Mouse (Mus musculus) monocyte, adult 5-6 weeks (primary cell): ENCODE measurements around the gene Wnt9a. TPM values are rescaled to one million over a fixed set of nuclear protein-coding genes. Genes with fewer than 3 reads are reported as not detected.
A peak's percentile ranks its signal among the peaks of the same experiment; 100 is the strongest.
"Not testable (repeated sequence)": the region's sequence is repeated elsewhere in the genome, so short reads cannot be mapped to it uniquely, and the experiment has no call there.

Source experiments
- ATAC-seq: fragments of 153-309, 156-312 bp; replicated peaks from 2 replicates; pipeline ENCODE4 v1.8.0; 2017; ENCODE audit warnings: mild to moderate bottlenecking; ENCODE audit not compliant: low TSS enrichment, insufficient number of reproducible peaks, severe bottlenecking, poor library complexity, low FRiP score
- total RNA-seq: library from RNA; stranded (forward); fragments of 200-1000, 200-491, 200-594 nt; gene quantifications from 3 replicates; pipeline ENCODE4 v1.2.3, GENCODE M21; 2017

Wnt9a gene
- total RNA-seq, 1 experiment from 2014 or later = not detected

DNA sequence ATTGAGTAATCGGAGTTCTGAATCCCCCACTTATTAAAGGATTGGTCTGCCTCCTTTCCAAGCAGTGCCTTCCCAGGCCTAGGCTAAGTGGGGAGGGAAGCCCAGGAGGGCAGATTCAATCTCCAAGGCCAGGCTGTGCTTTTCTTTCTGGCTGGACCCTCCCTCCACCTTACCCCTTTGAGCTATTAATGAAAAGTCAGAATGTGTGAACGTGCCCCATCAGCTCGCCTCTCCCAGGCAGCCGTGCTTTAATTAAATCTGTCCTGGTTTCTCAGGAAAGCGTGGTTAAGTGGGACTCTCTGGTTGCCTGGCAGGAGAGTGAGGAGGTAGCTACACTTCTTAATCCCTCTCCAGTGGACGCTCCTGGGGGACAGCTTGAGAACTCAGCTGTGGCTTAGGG is 22.9 kb downstream of the Wnt9a start:
- ATAC-seq = no peak

DNA sequence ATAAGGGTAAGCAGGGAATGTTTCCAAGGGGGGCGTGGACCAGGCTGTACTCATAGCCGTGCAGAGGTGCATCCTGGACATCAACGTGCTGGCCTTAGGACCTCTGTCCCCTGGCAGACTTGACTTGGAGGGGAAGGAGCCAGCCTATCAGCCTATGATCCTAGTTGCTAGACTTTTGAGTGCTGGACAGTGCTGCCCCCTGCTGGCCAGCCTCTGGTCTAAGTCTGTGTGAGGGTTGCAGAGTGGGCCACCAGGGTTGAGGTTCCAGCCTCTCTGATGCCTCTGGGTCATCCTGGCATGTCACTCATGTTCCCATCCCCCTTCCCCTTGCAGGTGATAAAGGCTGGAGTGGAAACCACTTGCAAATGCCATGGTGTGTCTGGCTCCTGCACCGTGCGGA is 23.8 kb downstream of the Wnt9a start:
- peak; percentile 49; the same call in 1 of the 2 replicates for ATAC-seq

DNA sequence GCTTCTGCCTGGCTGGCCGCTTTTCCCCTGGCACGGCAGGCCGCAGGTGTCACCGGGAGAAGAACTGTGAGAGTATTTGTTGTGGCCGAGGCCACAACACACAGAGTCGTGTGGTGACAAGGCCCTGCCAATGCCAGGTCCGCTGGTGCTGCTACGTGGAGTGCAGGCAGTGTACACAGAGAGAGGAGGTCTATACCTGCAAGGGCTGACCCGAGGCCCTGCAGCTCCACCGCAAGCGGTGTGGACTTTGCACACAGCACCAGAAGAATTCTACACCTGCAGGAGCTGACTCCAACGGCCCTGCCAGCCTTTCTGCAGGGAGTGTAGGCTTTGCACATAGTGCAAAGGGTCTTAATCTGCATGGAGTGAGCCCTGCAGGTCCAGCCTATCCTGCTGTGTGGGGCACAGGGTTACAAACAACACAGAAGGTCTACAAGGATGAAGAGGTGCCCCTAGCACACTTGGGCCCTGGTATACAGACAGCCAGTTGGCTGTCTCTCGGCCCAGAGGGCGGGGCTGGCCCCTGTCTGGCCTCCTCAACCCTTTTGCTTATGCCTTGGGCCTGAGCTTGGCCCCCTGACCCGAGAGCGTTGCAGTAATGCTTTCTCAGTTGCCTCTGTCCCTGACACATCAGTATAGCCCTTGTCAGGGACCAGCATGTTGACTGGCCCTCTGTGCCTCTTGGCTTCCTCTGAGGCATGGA is 24.6 kb downstream of the Wnt9a start:
- ATAC-seq = no peak

DNA sequence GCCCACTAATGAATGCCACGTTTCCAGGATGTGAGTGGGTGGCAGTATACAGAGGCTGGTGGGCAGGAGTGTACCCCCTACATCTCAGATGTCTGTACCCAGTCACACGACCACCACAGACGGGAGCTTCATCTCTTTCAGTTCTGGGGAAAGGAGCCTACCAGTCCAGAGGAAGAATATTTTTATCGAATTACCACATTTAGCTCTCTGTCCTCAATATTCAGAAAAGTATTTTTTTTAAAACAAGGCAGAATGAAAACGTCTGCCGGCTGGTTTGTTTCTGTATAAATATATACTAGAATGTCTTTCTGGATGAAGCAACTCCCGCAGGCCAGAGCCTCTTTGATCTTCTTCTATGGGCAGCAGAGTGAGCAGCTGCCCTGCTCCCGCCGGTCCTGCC is 26.2 kb downstream of the Wnt9a start:
- ATAC-seq = no peak

DNA sequence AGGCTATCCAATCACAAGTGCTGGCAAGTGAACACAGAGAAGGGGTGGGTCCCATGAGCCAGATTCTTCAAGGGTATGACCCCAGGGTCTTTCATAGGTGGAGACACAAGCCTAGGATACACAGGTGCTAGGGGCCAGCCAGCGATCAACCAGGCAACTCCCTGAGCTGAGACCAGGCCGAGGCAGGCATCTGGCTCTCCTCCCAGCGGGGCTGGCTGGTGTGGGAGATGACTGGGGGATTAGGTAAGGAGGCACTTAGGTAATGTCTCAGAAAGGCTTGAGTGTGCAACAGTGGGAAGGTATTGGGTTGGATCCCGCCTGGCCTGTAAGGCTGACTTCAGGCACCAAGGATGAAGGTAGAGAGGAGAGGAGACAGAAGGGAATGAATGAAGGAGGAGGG is 28.4 kb downstream of the Wnt9a start:
- no peak for ATAC-seq

DNA sequence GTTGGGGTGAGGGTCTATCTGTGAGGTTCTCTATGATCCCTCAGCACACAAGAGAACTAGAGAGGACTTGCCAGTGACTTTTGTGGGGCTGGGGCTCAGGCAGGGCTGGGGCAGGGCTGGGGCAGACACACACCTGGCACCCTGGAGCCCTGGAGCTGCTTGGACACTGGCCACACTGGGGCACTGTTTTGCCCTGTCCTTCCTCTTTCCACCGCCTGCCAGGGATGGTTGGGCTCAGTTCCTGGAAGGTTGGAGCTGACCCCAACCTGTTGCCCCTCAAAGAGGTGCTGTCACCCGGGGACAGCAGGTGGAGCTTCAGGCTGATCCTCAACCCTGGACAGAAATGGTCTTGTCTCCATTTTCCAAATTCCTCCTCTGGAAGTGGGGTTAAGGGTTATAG is 29.2 kb downstream of the Wnt9a start:
- ATAC-seq = no peak

DNA sequence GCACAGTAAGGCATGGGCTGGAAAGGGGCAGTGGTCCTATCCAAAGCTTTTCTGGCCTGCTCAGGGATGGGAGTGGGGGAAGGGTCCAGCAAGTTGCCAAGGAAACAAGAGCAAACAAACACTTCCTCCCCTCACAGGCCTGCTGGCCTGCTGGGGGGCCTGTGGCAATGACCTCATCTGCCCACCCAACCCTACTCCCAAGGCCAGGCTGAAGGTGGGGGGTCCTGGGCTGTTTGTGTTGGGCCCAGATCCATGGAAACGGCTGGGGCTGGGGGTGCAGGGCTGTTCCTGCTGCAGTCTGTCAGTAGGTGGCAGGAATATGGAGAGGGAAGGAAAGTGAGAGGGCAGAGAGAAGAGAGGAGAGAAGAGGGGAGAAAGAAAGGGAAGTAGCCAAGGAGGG is 29.7 kb downstream of the Wnt9a start:
- no peak for ATAC-seq

DNA sequence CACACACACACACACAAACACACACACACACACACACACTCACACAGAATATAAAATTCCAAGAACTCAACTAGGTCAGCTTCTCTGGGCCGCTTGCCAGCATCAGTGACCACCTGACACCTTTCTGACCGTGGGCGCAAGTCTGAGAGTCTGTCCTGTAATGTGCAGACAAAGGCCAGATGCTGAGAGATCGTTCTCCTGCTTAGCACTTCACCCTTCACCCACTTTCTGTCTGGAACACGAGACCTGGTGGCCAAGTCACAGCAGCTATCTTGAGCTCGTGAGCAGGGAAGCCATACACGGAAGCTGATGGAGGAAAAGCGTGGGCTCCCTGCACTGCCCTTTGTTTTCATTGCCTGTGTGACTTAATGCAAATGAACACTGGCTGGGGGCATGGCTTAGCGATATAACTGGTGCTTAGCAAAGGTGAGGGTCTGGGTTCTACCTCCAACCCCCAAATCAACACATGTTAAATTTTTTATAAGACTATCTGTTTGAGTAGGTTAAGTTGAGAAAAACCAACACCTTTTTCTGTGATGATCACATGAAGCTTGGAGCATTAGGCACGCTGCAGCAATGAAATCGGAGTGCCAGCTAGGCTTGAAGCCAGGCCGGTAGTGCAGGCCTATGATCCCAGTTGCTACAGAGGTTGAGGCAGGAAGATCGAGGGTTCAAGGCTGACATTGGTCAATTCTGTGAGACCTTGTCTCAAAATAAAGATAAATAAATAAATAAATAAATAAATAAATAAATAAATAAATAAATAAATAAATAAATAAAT is 31.4 kb downstream of the Wnt9a start:
- ATAC-seq = no peak

DNA sequence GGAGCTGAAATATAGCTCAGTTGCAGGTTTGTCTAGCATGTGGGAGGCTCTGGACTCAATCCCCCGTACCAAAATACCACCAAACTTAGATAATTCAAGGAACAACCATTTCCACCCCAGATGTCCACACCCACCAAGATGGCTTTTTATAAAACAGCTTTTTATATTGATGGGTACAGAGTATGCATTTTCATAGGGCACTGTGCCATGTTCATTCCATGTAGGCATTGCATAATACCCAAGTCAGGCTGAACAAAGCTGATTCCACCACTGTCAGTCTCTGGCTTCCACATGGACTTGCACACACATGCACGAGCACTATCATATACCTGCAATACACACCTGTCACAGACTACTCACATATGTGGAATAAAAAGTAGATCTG is 32.0 kb downstream of the Wnt9a start:
- ATAC-seq = no peak

DNA sequence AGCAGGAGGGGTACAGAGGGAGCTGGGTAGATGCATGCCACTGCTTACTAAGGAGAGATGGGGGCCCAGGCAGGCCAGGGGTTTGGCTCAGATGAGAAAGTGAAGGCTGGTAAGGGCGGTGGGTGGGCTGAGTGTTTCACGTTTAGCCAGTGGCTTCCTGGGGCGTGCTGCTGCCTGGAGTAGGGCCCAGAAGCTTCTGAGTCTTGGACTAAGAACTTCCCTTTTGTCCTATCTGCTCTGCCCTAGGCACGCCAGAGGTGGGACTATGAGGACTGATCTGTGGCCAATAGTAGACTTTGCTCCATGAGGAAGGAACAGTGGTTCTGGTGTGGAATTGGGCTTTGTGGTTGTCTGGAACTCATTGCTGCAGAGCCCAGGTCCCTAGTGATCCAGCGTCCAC is 36.2 kb downstream of the Wnt9a start:
- no peak for ATAC-seq

DNA sequence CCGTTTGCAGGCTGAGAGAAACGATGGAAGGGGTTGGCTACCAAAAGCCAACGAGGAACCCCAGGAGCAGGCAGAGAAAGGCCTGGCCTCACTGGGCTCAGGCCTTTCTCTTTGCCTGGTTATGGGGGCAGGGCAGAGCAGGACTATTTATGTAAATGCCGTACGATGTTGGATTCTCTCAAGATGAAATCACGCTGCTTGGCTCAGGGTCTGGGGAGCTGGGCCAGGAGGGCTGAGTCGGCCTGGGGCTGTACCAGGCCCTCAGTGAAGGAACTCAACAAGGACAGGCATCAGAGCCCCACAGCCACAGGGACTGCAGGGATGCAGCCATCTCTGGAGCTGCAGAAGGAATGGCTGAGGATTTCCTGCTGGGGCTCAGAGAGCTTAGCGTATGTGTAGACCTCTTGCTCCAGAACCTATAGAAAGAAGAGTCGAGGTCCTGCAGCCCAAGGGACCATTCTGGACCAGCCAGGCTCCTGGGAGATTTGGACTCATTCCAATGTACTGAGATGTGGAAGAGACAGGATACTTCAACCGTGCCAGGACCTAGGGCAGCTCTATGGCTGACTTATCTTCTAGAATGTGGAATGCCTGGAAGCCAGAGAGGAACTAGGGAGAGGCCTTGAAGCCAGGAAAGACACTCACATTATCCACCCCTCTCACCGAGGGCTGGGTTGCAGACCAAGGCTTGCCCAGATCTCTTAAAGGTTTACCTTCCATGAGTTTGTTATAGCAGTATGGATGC is 39.6 kb downstream of the Wnt9a start:
- ATAC-seq = no peak

DNA sequence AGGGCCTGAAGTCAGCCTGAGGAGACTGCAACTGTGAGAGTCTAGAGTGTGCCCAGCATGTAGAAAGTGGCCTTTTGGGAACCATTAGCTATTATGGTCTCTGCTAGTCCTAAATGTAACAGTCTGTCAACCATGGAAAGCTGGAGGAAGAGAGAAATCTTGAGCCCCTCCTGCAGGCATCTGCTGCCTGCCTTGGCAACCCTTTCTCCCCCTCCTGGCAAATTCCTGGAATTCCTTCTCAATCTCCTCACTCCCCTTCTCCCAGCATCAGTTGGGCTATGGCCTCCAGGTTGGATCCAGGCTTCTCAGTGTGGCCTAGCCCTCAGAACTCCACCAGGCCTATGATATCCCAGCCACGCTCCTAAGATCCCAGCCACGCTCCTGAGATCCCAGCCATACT is 43.6 kb downstream of the Wnt9a start:
- no peak for ATAC-seq

DNA sequence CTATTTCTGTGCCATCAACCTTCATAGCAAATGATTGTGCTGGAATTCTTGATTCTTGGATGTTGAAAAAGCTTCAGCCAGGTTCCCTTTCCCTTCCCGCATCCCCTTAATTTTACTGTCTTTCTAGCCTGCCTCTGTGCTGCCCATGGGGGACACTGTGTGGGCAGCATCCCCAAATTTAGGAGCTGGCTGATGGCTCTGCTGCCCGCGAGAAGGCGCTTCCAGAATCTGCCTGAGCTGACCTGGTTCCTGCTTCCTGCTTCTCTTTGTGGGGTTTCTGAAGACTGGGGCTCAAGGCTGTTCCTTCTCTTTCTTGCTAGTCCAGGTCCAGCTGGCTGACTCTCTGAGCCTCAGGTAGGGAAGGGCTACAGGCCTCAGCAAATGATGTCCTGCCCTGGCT is 48.1 kb downstream of the Wnt9a start:
- ATAC-seq = no peak

DNA sequence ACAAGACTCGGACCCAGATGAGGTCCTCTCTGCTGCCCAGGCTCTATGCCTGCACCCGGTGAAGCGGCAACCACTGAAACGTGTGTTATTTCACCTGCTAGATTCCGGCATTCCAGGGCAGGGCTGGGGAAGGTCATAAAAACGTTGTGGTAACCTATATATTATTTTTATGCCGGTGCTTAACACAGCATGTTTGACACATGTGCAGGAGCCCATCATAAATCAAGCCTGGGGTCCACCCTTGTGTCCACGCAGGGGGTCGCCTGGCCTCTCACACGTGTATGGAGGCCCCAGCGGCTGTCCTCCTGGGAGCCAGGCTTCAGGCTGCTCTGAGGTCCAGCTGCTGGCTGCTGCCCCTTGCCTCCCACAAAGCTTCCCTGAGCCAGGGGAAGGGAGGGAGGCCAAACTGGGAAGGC is 50.2 kb downstream of the Wnt9a start:
- ATAC-seq = no peak

DNA sequence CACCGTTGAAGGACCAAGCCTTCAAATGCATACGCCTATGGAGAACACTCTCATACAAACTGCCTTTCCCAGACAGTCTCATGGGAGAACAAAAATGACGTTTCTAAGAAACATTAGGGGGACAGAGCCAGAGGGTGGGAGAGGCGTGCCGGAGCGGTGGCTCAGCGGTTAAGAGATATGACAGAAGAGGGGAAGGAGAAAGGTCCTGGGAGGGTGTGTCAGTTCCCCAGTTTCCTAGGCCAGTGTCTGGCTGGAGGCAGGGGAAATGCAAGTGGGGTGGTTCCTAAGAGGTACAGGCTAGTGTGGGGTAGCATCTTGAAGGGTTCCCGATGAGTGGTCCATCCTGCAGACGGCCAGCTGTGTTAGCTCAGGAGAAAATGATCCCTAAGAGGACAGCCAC is 54.6 kb downstream of the Wnt9a start:
- ATAC-seq = no peak

DNA sequence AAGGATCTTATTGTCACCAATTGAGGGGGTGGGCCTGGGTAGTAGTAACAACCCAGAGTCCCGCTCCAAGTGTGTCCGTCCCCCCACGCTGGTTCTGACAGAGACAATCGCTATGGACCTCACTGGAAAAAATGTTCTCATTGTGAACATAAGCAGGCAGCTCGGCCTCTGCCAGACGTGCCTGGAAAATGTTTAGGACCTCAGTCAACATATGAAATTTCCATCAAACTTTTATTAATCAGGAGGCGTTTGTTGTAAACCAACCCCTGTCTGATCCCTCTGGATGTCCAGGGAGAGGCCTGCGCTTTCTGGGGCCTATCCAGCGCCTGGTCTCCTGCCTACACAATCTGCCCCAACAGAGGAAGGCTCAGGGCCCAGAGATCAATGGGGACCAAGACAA is 57.3 kb downstream of the Wnt9a start:
- ATAC-seq = no peak

DNA sequence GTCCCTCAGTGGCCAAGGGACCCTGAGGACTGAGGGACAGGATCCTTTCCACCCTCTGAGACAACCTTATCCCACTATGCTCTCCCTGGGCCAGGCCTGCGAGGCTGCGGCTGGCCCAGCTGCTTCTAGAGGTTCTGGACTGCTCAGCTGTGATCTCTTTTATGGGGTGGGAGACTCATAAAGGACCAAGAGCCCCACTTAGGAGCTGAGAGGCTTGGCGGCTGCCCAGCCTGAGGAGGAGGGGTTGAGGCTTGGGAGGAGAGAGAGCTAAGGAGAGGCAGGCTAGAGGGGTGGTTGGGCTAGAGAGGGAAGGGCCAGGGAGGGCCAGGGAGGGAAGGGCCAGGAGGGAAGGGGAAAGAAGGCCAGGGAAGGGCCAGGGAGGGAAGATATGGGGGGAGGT is 57.7 kb downstream of the Wnt9a start:
- no peak for ATAC-seq

DNA sequence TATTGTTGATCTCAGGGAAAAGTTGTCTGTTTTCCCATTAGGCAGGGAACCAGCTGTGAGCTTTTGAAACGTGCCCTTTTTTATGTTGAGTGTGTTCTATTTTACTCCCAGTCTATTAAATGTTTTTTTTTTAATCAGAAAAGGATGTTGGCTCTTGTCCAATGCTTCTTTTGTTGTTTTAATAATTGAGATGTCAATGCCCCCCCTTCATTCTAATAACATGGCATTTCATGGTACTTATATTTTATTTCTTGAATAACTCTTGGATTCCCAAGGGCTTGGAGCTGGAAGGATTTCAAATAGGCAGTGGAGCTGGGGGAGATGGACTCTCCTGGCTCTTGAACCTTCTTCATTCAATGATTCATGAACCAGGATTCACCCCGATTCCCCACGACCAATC is 59.3 kb downstream of the Wnt9a start:
- ATAC-seq = no peak

DNA sequence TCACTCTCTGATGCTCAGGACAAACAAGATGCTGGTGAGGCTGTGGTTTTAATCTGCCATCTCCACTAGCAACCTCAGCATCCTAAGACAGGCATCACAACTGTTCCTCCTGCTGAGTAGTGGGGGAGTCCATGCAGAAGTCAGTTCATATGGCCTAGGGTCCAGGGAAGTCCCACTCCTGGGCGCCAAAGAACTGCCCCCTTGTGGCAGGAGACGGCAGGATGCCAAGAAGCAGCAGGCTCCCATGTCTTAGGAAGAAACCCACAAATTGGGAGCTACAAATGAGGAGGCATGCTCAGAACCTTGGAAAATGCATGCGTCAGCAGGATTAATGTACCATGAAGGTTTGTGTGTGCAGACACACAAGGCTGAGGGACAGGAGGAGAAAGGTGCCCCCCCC is 59.9 kb downstream of the Wnt9a start:
- no peak for ATAC-seq

DNA sequence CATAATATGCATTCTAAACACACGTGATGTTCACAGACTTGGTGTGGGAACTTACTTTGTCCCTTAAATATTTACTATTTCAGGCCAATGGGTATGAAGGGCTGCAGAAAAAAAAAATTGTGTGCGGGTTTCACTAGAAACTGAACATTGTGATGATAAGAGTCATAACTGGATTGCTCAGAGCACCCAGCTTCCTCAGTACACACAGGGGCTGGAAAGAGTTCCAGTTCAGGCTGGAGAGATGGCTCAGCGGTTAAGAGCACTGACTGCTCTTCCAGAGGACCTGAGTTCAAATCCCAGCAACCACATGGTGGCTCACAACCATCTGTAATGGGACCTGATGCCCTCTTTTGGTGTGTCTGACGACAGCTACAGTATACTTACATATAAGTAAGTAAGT is 61.2 kb downstream of the Wnt9a start:
- not testable (repeated sequence) for ATAC-seq
